Mouse (Mus musculus): ENCODE measurements at regions not wholly inside any gene's neighbourhood (a gene's known extent, or its start where the extent isn't known, plus 50 kb on each side); places are given as distances from the start of the nearest gene placed in this dataset.

GRCm38 (mm10) chr11:23996250-23996649 is 78.6 kb downstream of the A830031A19Rik start:
- no peak for DNase-seq (ENCODE audit: low spot score)

GRCm38 (mm10) chr11:23994160-23994559 is 80.7 kb downstream of the A830031A19Rik start:
- DNase-seq (ENCODE audit: low spot score), result no peak

- no peak for DNase-seq (ENCODE audit: low spot score)
Observed at GRCm38 (mm10) chr11:23987532-23988450, 87.1 kb downstream of the A830031A19Rik start.

- DNase-seq (ENCODE audit: low spot score), result no peak
Observed at GRCm38 (mm10) chr11:23985231-23985630, 89.6 kb downstream of the A830031A19Rik start.

GRCm38 (mm10) chr11:23979332-23979731 is 84.3 kb upstream of the Papolg start:
- DNase-seq (ENCODE audit: low spot score), result peak; percentile 44

- no peak for DNase-seq (ENCODE audit: low spot score)
Observed at GRCm38 (mm10) chr11:23978300-23978699, 83.2 kb upstream of the Papolg start.

GRCm38 (mm10) chr11:23977096-23977495 is 82.0 kb upstream of the Papolg start:
- DNase-seq (ENCODE audit: low spot score), result no peak

GRCm38 (mm10) chr11:23954323-23954722 is 59.3 kb upstream of the Papolg start:
- no peak for DNase-seq (ENCODE audit: low spot score)

- no peak for DNase-seq (ENCODE audit: low spot score)
Observed at GRCm38 (mm10) chr11:23945966-23946365, 50.9 kb upstream of the Papolg start.

Data from gastrocnemius, adult 18-20 months (tissue).